In the genomic region with DNA sequence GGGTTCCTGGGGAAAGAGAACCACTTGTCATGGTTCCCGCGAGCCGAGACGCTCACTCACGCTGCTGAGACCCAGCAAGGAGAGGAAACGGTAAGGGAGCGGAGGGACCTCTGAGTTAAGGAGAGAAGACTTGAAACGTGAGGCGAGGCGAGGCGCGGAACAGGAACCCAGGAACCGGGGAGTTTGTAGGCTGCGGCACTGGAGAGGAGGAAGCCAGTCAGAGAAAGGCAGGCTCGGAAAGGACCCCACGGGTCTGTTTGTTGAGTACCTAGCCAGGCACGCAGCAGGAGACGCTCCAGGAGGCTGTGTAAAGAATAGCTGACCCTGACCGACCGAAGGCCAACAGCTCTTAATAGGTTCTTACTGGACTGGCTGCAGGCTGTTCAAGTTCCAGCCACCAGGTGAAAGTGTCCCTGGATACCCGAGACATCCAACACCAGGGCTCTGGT, we compare ENCODE assay signal across 8 mouse cellular contexts. TPM values are rescaled to one million over a fixed set of nuclear protein-coding genes. Genes with fewer than 3 reads are reported as not detected.
DNase-seq lines count a peak whose midpoint lies in the region; ATAC-seq and TF ChIP-seq lines count a peak whose summit lies in the region.

No protein-coding gene starts in this region.

- H3K36me3 ChIP-seq in forebrain, embryonic 10.5 days (replicated peaks): no peaks in the 10 kb centered on the region
- H3K36me3 ChIP-seq in forebrain, postnatal 0 days (ENCODE audit: insufficient read depth): no peaks in the 10 kb centered on the region
- H3K36me3 ChIP-seq in hindbrain, embryonic 15.5 days: no peaks in the 10 kb centered on the region
- H3K36me3 ChIP-seq in liver, embryonic 12.5 days: no peaks in the 10 kb centered on the region
- H3K36me3 ChIP-seq in neural tube, embryonic 13.5 days: no peaks in the 10 kb centered on the region

- peak overlapping the region; percentile 24 for H3K4me3 ChIP-seq in forebrain, embryonic 10.5 days
- H3K4me3 ChIP-seq in forebrain, postnatal 0 days (ENCODE audit: low read depth, low read length): no peak overlapping the region
- H3K4me3 ChIP-seq in hindbrain, embryonic 15.5 days: no peak overlapping the region
- H3K4me3 ChIP-seq in liver, embryonic 12.5 days: no peak overlapping the region; the same call in 1 of the 2 replicates
- peak overlapping the region; percentile 9; the same call in 1 of the 2 replicates for H3K4me3 ChIP-seq in neural tube, embryonic 13.5 days

- intact Hi-C loops in left cerebral cortex, postnatal 36 days (cut with DNase I): loop anchor here (10.0 kb wide), 2 partner anchors 250 to 380 kb away; partner anchors contain the start of genes Ak9 and Fig4

- no peak for ATAC-seq in forebrain, postnatal 0 days
- ATAC-seq in hindbrain, embryonic 15.5 days (ENCODE audit: low FRiP score, low read depth): no peak
- no peak for ATAC-seq in liver, embryonic 12.5 days
- no peak for ATAC-seq in neural tube, embryonic 13.5 days (ENCODE audit: low read depth)

- WGBS in forebrain, embryonic 10.5 days: 7% methylated on average over 21 of the region's 21 CpGs
- 4% methylated on average over 21 of the region's 21 CpGs for WGBS in forebrain, postnatal 0 days
- WGBS in hindbrain, embryonic 15.5 days: 6% methylated on average over 21 of the region's 21 CpGs
- 5% methylated on average over 21 of the region's 21 CpGs for WGBS in liver, embryonic 12.5 days (ENCODE audit: insufficient replicate concordance)
- WGBS in neural tube, embryonic 13.5 days: 6% methylated on average over 21 of the region's 21 CpGs

- TF ChIP-seq CTCF in forebrain, postnatal 0 days (IDR thresholded peaks at IDR 0.05; ENCODE audit: low read depth): no peak

- peaks cover 11% of the 10 kb centered on the region for H3K4me1 ChIP-seq in forebrain, embryonic 10.5 days
- 0 out of 2 replicates have a peak, but pooled peaks cover 3% of the 10 kb centered on the region for H3K4me1 ChIP-seq in forebrain, postnatal 0 days (ENCODE audit: insufficient read depth)
- H3K4me1 ChIP-seq in hindbrain, embryonic 15.5 days (replicated peaks): no peaks in the 10 kb centered on the region
- H3K4me1 ChIP-seq in liver, embryonic 12.5 days: peaks cover 6% of the 10 kb centered on the region
- peaks cover 7% of the 10 kb centered on the region for H3K4me1 ChIP-seq in neural tube, embryonic 13.5 days (replicated peaks)

- no peak for DNase-seq in forebrain, embryonic 10.5 days (ENCODE audit: extremely low spot score, low spot score)
- DNase-seq in forebrain, postnatal 0 days: no peak
- DNase-seq in adrenal gland, postnatal 36 days: peak; percentile 2 to 16
- no peak for DNase-seq in right cerebral cortex, adult 18-20 months
- DNase-seq in left cerebral cortex, postnatal 36 days (ENCODE audit: low spot score in 2 of 2): no peak

- H3K9ac ChIP-seq in forebrain, postnatal 0 days: no peak overlapping the region
- no peak overlapping the region for H3K9ac ChIP-seq in hindbrain, embryonic 15.5 days
- H3K9ac ChIP-seq in liver, embryonic 12.5 days: no peak overlapping the region
- 0 out of 2 replicates have a peak overlapping the region, but pooled peaks have one; percentile 35 for H3K9ac ChIP-seq in neural tube, embryonic 13.5 days

- H3K27me3 ChIP-seq in forebrain, embryonic 10.5 days (ENCODE audit: poor library complexity, severe bottlenecking): peaks cover 27% of the 10 kb centered on the region
- H3K27me3 ChIP-seq in forebrain, postnatal 0 days (ENCODE audit: insufficient read depth, low read length): no peaks in the 10 kb centered on the region
- H3K27me3 ChIP-seq in hindbrain, embryonic 15.5 days: peaks cover 11% of the 10 kb centered on the region
- peaks cover 26% of the 10 kb centered on the region for H3K27me3 ChIP-seq in liver, embryonic 12.5 days (replicated peaks)
- peaks cover 17% of the 10 kb centered on the region; the same call in 1 of the 2 replicates for H3K27me3 ChIP-seq in neural tube, embryonic 13.5 days

- H3K4me2 ChIP-seq in forebrain, postnatal 0 days (ENCODE audit: low read depth): no peak overlapping the region
- H3K4me2 ChIP-seq in hindbrain, embryonic 15.5 days: peak overlapping the region; percentile 23; the same call in 1 of the 2 replicates
- peak overlapping the region; percentile 51 for H3K4me2 ChIP-seq in liver, embryonic 12.5 days
- peak overlapping the region; percentile 42 for H3K4me2 ChIP-seq in neural tube, embryonic 13.5 days

- peaks cover 13% of the 10 kb centered on the region; the same call in 1 of the 2 replicates for H3K9me3 ChIP-seq in forebrain, embryonic 10.5 days
- H3K9me3 ChIP-seq in forebrain, postnatal 0 days (ENCODE audit: low read length): no peaks in the 10 kb centered on the region
- H3K9me3 ChIP-seq in hindbrain, embryonic 15.5 days: no peaks in the 10 kb centered on the region
- no peaks in the 10 kb centered on the region for H3K9me3 ChIP-seq in liver, embryonic 12.5 days (replicated peaks)
- 0 out of 2 replicates have a peak, but pooled peaks cover 7% of the 10 kb centered on the region for H3K9me3 ChIP-seq in neural tube, embryonic 13.5 days

- no peak overlapping the region for H3K27ac ChIP-seq in forebrain, embryonic 10.5 days
- no peak overlapping the region for H3K27ac ChIP-seq in forebrain, postnatal 0 days (ENCODE audit: low read depth, low read length)
- no peak overlapping the region for H3K27ac ChIP-seq in hindbrain, embryonic 15.5 days (replicated peaks)
- no peak overlapping the region for H3K27ac ChIP-seq in liver, embryonic 12.5 days
- no peak overlapping the region for H3K27ac ChIP-seq in neural tube, embryonic 13.5 days (replicated peaks)

RNA-seq across cellular contexts. Expression of gene Ccdc162, which starts 31.9 kb away (rescaled TPM):
- 0.33 and 0.68 TPM in 2 replicates for polyA plus RNA-seq in forebrain, embryonic 10.5 days (2016; fragmentation: Nextera tagmentation; extraction: Ambion mirVana)
- 1.5 and 3.2 TPM in 2 replicates for total RNA-seq in forebrain, postnatal 0 days (2014; rRNA removed)
- polyA plus RNA-seq in forebrain, postnatal 0 days (2015; fragmentation: Nextera tagmentation; extraction: Ambion mirVana): 0.96 and 1.2 TPM in 2 replicates
- total RNA-seq in adrenal gland, postnatal 36 days (2021): under 1 TPM; 0.33 to 0.53 TPM
- polyA plus RNA-seq in hindbrain, embryonic 15.5 days (2015; fragmentation: Nextera tagmentation; extraction: Ambion mirVana): 0.92 and 1.8 TPM in 2 replicates
- polyA plus RNA-seq in liver, embryonic 12.5 days (2016; fragmentation: Nextera tagmentation; extraction: Ambion mirVana): 0.08 TPM in 2 replicates
- polyA plus RNA-seq in neural tube, embryonic 13.5 days (2015; fragmentation: Nextera tagmentation; extraction: Ambion mirVana): 0.56 and 0.85 TPM in 2 replicates
- 1 to 10 TPM; 1.6 to 1.7 TPM for total RNA-seq in left cerebral cortex, postnatal 36 days (2021)

Comparison
In these comparisons a context has a peak if more than half of its experiments do, and no peak if none do; other contexts are left out.
1. H3K4me3 ChIP-seq: peak in forebrain, embryonic 10.5 days (single experiment) and neural tube, embryonic 13.5 days (single experiment); none in forebrain, postnatal 0 days (single experiment), hindbrain, embryonic 15.5 days (single experiment) and liver, embryonic 12.5 days (single experiment).
2. DNase-seq: peak in adrenal gland, postnatal 36 days (2 of 2); none in forebrain, embryonic 10.5 days (single experiment), forebrain, postnatal 0 days (single experiment), right cerebral cortex, adult 18-20 months (single experiment) and left cerebral cortex, postnatal 36 days (0 of 2).